Mouse (Mus musculus): ENCODE data around the gene Epb41l2.

The Epb41l2 gene

DNA sequence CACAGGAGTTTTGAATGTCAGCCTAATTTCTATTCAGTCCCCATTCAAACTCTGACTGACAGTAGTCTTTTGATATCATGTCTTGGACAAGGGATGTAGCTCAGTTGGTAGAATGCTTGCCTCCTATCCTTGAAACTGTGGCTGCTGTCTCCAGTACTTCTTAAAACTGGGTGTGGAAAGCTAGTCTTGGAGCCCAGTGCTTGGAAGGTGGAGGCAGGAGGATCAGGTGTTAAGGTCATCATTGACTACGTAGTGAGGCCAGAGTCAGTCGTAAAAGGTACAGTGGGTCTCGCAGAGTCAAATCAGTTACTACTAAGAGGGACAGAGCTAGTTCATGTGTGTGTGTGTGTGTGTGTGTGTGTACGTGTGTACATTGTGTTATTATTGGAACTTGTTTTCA is 39.4 kb downstream of the Epb41l2 start:
- no peak for DNase-seq (ENCODE audit: low read depth, low spot score)

DNA sequence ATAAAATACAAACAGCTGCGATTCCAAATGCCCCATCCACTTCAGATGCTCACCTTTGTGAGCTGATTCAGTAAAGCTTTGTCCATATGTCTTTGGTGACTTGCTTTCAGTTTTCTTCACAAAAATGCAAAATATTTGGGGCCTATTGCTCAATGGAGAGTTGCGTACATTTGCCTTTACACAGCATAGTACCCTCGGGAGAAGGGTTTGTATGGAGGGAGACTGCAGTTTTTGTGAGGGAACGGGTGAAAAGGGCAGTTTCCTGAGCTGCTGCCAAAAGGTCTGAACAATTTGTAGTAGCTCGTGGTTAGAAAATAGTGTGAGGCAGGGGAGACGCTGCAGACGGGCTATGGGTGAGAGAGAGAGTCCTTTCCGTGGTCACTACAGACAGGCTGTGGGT is 40.5 kb downstream of the Epb41l2 start:
- no peak for DNase-seq (ENCODE audit: low read depth, low spot score)

DNA sequence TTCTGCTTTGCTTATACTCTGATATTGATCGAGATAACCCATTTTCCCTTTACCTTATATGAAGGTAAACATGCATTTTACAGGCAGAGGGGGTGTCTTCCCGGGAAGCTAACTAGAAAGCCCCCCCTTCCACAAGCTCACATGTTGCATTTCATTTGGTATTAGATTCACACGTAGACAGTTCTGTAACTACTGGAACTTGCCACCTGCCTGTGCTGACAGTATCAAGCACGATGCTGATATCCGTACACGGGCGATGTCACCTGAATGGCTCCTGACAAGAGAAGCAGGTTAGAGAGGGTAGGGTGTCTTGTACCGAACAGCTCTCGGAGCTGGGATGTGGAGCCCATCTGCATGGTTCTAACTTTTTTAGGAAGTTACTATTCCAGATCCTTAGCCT is 41.0 kb downstream of the Epb41l2 start:
- DNase-seq (ENCODE audit: low read depth, low spot score) = no peak

GRCm38 (mm10) chr10:25401356-25401755 is 41.8 kb downstream of the Epb41l2 start:
- no peak for DNase-seq (ENCODE audit: low read depth, low spot score)

- DNase-seq (ENCODE audit: low read depth, low spot score) = no peak
Observed at GRCm38 (mm10) chr10:25402886-25403285, 43.3 kb downstream of the Epb41l2 start.

- no peak for DNase-seq (ENCODE audit: low read depth, low spot score)
Observed at GRCm38 (mm10) chr10:25403813-25404701, 44.5 kb downstream of the Epb41l2 start.

DNA sequence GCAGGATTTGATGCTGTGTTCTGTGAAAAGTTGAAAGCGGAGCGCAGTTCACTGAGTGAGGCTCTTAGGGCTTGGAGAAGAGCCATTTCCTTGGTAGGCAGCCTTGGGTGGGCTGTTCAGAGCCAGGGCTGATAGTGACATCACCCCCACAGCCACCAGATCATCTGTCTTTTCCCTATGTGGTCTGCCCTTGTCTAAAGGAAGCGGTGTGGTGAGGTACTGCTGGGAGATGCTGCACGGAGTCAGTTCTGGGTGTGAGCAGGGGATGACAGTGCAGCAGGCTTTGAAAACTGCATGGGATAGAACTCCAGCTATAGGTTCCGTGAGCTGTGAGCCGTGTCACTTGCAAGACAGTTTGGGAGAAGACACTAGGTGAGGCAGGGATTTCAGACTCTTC is 45.1 kb downstream of the Epb41l2 start:
- no peak for DNase-seq (ENCODE audit: low read depth, low spot score)

DNA sequence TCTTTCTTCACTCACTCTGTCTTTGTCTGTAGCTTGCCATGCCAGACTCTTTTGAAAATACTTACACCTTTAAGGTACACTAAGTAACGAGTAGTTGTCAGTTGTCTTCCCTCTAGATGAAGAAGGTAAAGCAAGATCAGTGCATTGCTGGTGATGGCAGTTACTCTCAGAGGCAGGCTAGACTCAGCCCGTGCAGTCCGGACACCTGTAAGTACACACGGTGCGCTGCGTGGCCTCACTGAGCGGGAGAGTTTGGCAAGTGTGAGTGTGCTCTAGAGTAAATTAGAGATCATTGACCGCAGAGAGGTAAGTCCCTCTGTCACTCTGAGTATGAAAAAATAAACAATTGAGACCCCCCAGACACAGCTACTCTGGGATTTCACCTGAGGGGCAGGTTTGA is 46.0 kb downstream of the Epb41l2 start:
- DNase-seq (ENCODE audit: low read depth, low spot score) = no peak

- no peak for DNase-seq (ENCODE audit: low read depth, low spot score)
Observed at GRCm38 (mm10) chr10:25406695-25407094, 47.1 kb downstream of the Epb41l2 start.

- no peak for DNase-seq (ENCODE audit: low read depth, low spot score)
Observed at GRCm38 (mm10) chr10:25408136-25408650, 48.6 kb downstream of the Epb41l2 start.

DNA sequence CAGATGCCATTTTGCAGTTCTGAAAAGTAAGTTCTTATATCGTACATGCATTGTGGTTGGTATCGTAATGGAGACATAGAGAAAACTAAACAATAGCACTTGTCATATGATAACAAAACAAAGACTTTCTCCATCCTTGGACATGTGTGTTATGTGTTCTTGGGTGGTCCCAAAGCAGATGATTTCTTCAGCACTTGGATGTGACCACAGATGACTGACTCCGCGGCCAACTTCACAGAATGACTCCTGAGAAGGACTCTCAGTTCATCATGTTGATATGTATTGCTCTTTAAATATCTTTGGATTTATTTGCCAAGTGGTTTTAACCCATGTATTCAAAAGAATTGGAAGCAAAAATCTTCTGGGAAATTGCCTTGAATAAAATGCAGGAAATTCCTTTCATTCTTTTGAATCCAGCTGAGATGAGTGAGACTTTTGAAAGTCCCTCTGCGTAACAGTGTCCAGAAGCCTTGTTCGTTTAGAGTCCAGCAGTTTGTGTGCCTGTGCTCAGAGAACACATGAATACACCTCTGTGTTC is 52.3 kb downstream of the Epb41l2 start:
- no peak for DNase-seq (ENCODE audit: low read depth, low spot score)

DNA sequence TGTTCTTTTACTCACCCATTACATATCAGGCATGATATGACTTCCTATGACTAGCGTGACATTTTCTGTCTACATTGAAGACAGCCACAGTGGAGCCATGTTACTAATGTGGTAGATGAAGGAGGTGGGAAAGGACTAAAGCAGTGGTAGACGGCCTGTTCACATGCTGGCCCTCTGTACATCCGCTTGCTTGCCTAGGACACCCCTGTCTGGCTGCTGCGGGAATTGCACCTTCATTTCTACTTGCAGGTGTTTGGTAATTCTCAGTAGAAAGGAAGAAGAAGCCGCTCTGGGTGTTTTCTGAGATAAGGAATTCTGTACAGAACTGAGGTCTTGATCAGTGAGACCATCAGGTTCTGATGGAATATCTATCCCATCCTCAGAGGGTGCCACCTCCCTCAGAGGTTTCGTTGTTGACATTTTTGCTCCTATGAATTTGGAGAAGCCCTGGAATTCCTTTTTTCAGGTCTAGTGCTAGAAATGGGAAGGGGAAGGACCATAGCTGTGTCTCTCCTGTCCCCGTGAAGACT is 55.7 kb downstream of the Epb41l2 start:
- no peak for DNase-seq (ENCODE audit: low read depth, low spot score)

- DNase-seq (ENCODE audit: low read depth, low spot score) = no peak
Observed at GRCm38 (mm10) chr10:25416696-25417095, 57.1 kb downstream of the Epb41l2 start.

- no peak for DNase-seq (ENCODE audit: low read depth, low spot score)
Observed at GRCm38 (mm10) chr10:25426058-25426457, 66.5 kb downstream of the Epb41l2 start.

- no peak for DNase-seq (ENCODE audit: low read depth, low spot score)
Observed at GRCm38 (mm10) chr10:25426814-25427213, 67.2 kb downstream of the Epb41l2 start.

DNA sequence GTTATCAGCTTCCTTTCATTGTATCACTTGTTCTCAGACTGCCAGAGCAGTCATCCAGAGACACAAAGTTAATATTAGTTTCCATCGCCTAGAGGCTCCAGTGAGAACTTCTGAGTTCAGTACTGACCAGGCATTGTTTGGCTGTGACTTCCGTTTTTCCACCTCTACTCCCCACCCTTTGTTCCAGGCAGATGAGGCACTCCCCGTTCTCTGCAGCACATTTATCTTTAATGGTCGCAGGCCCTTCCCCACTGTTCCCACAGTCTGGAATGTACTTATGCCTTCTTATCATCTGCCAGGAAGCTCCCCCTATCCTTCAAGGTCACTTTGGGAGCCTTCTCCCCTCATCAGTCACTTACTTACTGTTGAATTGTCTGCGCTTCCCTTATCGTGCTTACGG is 67.9 kb downstream of the Epb41l2 start:
- no peak for DNase-seq (ENCODE audit: low read depth, low spot score)

- no peak for DNase-seq (ENCODE audit: low read depth, low spot score)
Observed at GRCm38 (mm10) chr10:25428658-25429057, 69.1 kb downstream of the Epb41l2 start.

- DNase-seq (ENCODE audit: low read depth, low spot score) = no peak
Observed at GRCm38 (mm10) chr10:25429346-25429745, 69.7 kb downstream of the Epb41l2 start.

- no peak for DNase-seq (ENCODE audit: low read depth, low spot score)
Observed at GRCm38 (mm10) chr10:25430862-25431261, 71.3 kb downstream of the Epb41l2 start.

GRCm38 (mm10) chr10:25432351-25432750 is 72.8 kb downstream of the Epb41l2 start:
- no peak for DNase-seq (ENCODE audit: low read depth, low spot score)

GRCm38 (mm10) chr10:25432938-25433337 is 73.3 kb downstream of the Epb41l2 start:
- DNase-seq (ENCODE audit: low read depth, low spot score) = no peak

GRCm38 (mm10) chr10:25433524-25433923 is 73.9 kb downstream of the Epb41l2 start:
- DNase-seq (ENCODE audit: low read depth, low spot score) = no peak
